ENCODE assay signal across 8 mouse cellular contexts in genomic region chr2:162948221-162948620, GRCm38 (mm10). TPM values are rescaled to one million over a fixed set of nuclear protein-coding genes. Genes with fewer than 3 reads are reported as not detected.
DNase-seq lines count a peak whose midpoint lies in the region; ATAC-seq lines count a peak whose summit lies in the region.

No protein-coding gene starts in this region.

- peak overlapping the region; percentile 15; the same call in 1 of the 2 replicates for H3K4me3 ChIP-seq in neural tube, embryonic 11.5 days (ENCODE audit: low read depth, low read length)
- peak overlapping the region; percentile 32 for H3K4me3 ChIP-seq in liver, embryonic 12.5 days

- peak; percentile 14 for DNase-seq in cerebellum, adult 9-11 months
- no peak for DNase-seq in cerebellum, postnatal 4 days (ENCODE audit: low spot score in 2 of 2)
- no peak for DNase-seq in neural tube, embryonic 11.5 days (ENCODE audit: low spot score)
- no peak for DNase-seq in neural tube, embryonic 10.5 days (ENCODE audit: extremely low spot score, low spot score)
- no peak for DNase-seq in layer of hippocampus, adult 8-10 months (ENCODE audit: low spot score in 2 of 2)
- no peak for DNase-seq in right cerebral cortex, adult 18-20 months

- H3K9me3 ChIP-seq in neural tube, embryonic 11.5 days (ENCODE audit: control insufficient read depth, low read length) = no peaks in the 10 kb centered on the region
- H3K9me3 ChIP-seq in liver, embryonic 12.5 days (replicated peaks) = no peaks in the 10 kb centered on the region

- H3K4me2 ChIP-seq in neural tube, embryonic 11.5 days (ENCODE audit: low read depth) = peak overlapping the region; percentile 20; the same call in 1 of the 2 replicates
- peak overlapping the region; percentile 66 for H3K4me2 ChIP-seq in liver, embryonic 12.5 days

- no peak for ATAC-seq in neural tube, embryonic 11.5 days (ENCODE audit: insufficient read depth, low FRiP score, low TSS enrichment)
- ATAC-seq in liver, embryonic 12.5 days = peak; percentile 62
- ATAC-seq in monocyte, adult 5-6 weeks (replicated peaks; ENCODE audit: insufficient number of reproducible peaks, low FRiP score, low TSS enrichment, poor library complexity, severe bottlenecking) = no peak

- H3K36me3 ChIP-seq in neural tube, embryonic 11.5 days (ENCODE audit: control insufficient read depth, insufficient read depth, low read length) = no peaks in the 10 kb centered on the region
- no peaks in the 10 kb centered on the region for H3K36me3 ChIP-seq in liver, embryonic 12.5 days

- 60% methylated on average over 14 of the region's 14 CpGs for WGBS in neural tube, embryonic 11.5 days
- 53% methylated on average over 14 of the region's 14 CpGs for WGBS in liver, embryonic 12.5 days (ENCODE audit: insufficient replicate concordance)

- H3K27me3 ChIP-seq in neural tube, embryonic 11.5 days (ENCODE audit: control insufficient read depth, insufficient read depth, low read length) = peaks cover 8% of the 10 kb centered on the region
- peaks cover 17% of the 10 kb centered on the region for H3K27me3 ChIP-seq in liver, embryonic 12.5 days (replicated peaks)

- no peak overlapping the region for H3K9ac ChIP-seq in neural tube, embryonic 11.5 days (ENCODE audit: low read length)
- H3K9ac ChIP-seq in liver, embryonic 12.5 days = no peak overlapping the region

- H3K27ac ChIP-seq in neural tube, embryonic 11.5 days (ENCODE audit: low read depth, low read length) = no peak overlapping the region
- no peak overlapping the region for H3K27ac ChIP-seq in liver, embryonic 12.5 days

- H3K4me1 ChIP-seq in neural tube, embryonic 11.5 days (ENCODE audit: control insufficient read depth, insufficient read depth, low read length) = no peaks in the 10 kb centered on the region
- peaks cover 23% of the 10 kb centered on the region for H3K4me1 ChIP-seq in liver, embryonic 12.5 days

RNA-seq across cellular contexts. Expression of gene L3mbtl1, which starts 4.9 kb away (rescaled TPM):
- polyA plus RNA-seq in neural tube, embryonic 11.5 days (2014; fragmentation: Nextera tagmentation; extraction: Ambion mirVana) = 0.05 TPM in 1 of 2 replicates, not detected in the other
- polyA plus RNA-seq in liver, embryonic 12.5 days (2016; fragmentation: Nextera tagmentation; extraction: Ambion mirVana) = 0.06 and 0.08 TPM in 2 replicates
- total RNA-seq in monocyte, adult 5-6 weeks (2017) = 0.32 TPM in 1 of 3 replicates, not detected in the others
- total RNA-seq in layer of hippocampus, adult 8-10 months (2022) = 10 to 100 TPM; 10.9 to 18.5 (median 12.1) TPM

RNA-seq across cellular contexts. Expression of gene Srsf6, which starts 16.9 kb away (rescaled TPM):
- 272 and 284 TPM in 2 replicates for polyA plus RNA-seq in neural tube, embryonic 11.5 days (2014; fragmentation: Nextera tagmentation; extraction: Ambion mirVana)
- polyA plus RNA-seq in liver, embryonic 12.5 days (2016; fragmentation: Nextera tagmentation; extraction: Ambion mirVana) = 168 and 174 TPM in 2 replicates
- 153 to 219 TPM (median 160 TPM) in 3 replicates for total RNA-seq in monocyte, adult 5-6 weeks (2017)
- total RNA-seq in layer of hippocampus, adult 8-10 months (2022) = 100 to 1,000 TPM in 3 of 4 experiments, 10 to 100 TPM in 1; 91.5 to 133 (median 110) TPM

RNA-seq across cellular contexts. Expression of gene Sgk2, which starts 38.9 kb away (rescaled TPM):
- polyA plus RNA-seq in neural tube, embryonic 11.5 days (2014; fragmentation: Nextera tagmentation; extraction: Ambion mirVana) = not detected in 2 replicates
- 2.7 and 3.0 TPM in 2 replicates for polyA plus RNA-seq in liver, embryonic 12.5 days (2016; fragmentation: Nextera tagmentation; extraction: Ambion mirVana)
- total RNA-seq in monocyte, adult 5-6 weeks (2017) = not detected in 3 replicates
- total RNA-seq in layer of hippocampus, adult 8-10 months (2022) = 1 to 10 TPM in 2 of 4 experiments, under 1 TPM in 2; 0.77 to 1.9 (median 1.3) TPM
